Comparison of ENCODE assay signal across 17 mouse cellular contexts in genomic region chr1:184330516-184331350, GRCm38 (mm10).
DNase-seq lines count a peak whose midpoint lies in the region; ATAC-seq and TF ChIP-seq lines count a peak whose summit lies in the region.
"Had no signal": no experiment of that assay in that cellular context is flagged by ENCODE, and none has a peak within 500 bp of the region (broad histone marks: within the 10 kb centered on the region; RNA-seq: fewer than 3 reads in every experiment).

No protein-coding gene starts in this region.

- no peaks in the 10 kb centered on the region for H3K9me3 ChIP-seq in embryonic facial prominence, embryonic 14.5 days (ENCODE audit: control insufficient read depth, low read length)
- no peaks in the 10 kb centered on the region for H3K9me3 ChIP-seq in embryonic facial prominence, embryonic 10.5 days
- H3K9me3 ChIP-seq in liver, embryonic 11.5 days (ENCODE audit: control insufficient read depth, low read length), result no peaks in the 10 kb centered on the region
- no peaks in the 10 kb centered on the region for H3K9me3 ChIP-seq in kidney, embryonic 14.5 days (ENCODE audit: control insufficient read depth, low read length)
- H3K9me3 ChIP-seq: embryonic facial prominence, embryonic 13.5 days; hindbrain, embryonic 10.5 days had no signal

- no peak overlapping the region for H3K9ac ChIP-seq in embryonic facial prominence, embryonic 14.5 days (ENCODE audit: low read depth, low read length)
- H3K9ac ChIP-seq in liver, adult 2 months (ENCODE audit: low read depth, low read length), result no peak overlapping the region
- H3K9ac ChIP-seq in liver, embryonic 11.5 days (ENCODE audit: low read depth, low read length), result no peak overlapping the region
- no peak overlapping the region for H3K9ac ChIP-seq in kidney, embryonic 14.5 days (ENCODE audit: low read depth, low read length)
- H3K9ac ChIP-seq: embryonic facial prominence, embryonic 13.5 days; liver, embryonic 14.5 days had no signal

- no peaks in the 10 kb centered on the region for H3K79me2 ChIP-seq in liver, adult 2 months (ENCODE audit: control insufficient read depth, insufficient read depth, low read length)

- ATAC-seq in embryonic facial prominence, embryonic 14.5 days (ENCODE audit: low read depth), result no peak
- ATAC-seq in liver, embryonic 11.5 days (replicated peaks; ENCODE audit: low FRiP score), result no peak
- no peak for ATAC-seq in kidney, embryonic 14.5 days (ENCODE audit: low FRiP score, low TSS enrichment)

- no peak for TF ChIP-seq POLR2A in liver, adult 2 months (IDR thresholded peaks at IDR 0.05; ENCODE audit: extremely low read depth, insufficient read depth, low read length)

- no peak for TF ChIP-seq CTCF in liver, adult 2 months (IDR thresholded peaks at IDR 0.05; ENCODE audit: low read depth, low read length)

- 74% methylated on average over 11 of the region's 11 CpGs for WGBS in embryonic facial prominence, embryonic 14.5 days
- WGBS in embryonic facial prominence, embryonic 10.5 days, result 84% methylated on average over 11 of the region's 11 CpGs
- 68% methylated on average over 11 of the region's 11 CpGs for WGBS in liver, adult 2 months
- WGBS in liver, embryonic 11.5 days, result 68% methylated on average over 11 of the region's 11 CpGs
- WGBS in kidney, embryonic 14.5 days, result 89% methylated on average over 11 of the region's 11 CpGs

- no peak overlapping the region for H3K4me2 ChIP-seq in embryonic facial prominence, embryonic 14.5 days (ENCODE audit: low read depth, low read length)
- no peak overlapping the region for H3K4me2 ChIP-seq in liver, embryonic 11.5 days
- no peak overlapping the region for H3K4me2 ChIP-seq in kidney, embryonic 14.5 days (replicated peaks; ENCODE audit: low read depth, low read length)
- H3K4me2 ChIP-seq: embryonic facial prominence, embryonic 13.5 days had no signal

- H3K4me1 ChIP-seq in embryonic facial prominence, embryonic 14.5 days (ENCODE audit: control insufficient read depth, insufficient read depth, low read length), result 0 out of 2 replicates have a peak, but pooled peaks cover 8% of the 10 kb centered on the region
- H3K4me1 ChIP-seq in embryonic facial prominence, embryonic 10.5 days, result peaks cover 25% of the 10 kb centered on the region
- peaks cover 11% of the 10 kb centered on the region; the same call in 1 of the 2 replicates for H3K4me1 ChIP-seq in liver, adult 2 months (ENCODE audit: control insufficient read depth, insufficient read depth, low read length)
- H3K4me1 ChIP-seq in liver, embryonic 11.5 days (replicated peaks; ENCODE audit: control insufficient read depth, insufficient read depth, low read length), result no peaks in the 10 kb centered on the region
- no peaks in the 10 kb centered on the region for H3K4me1 ChIP-seq in kidney, embryonic 14.5 days (ENCODE audit: control insufficient read depth, insufficient read depth, low read length)
- H3K4me1 ChIP-seq: hindbrain, embryonic 10.5 days had no signal

- no peaks in the 10 kb centered on the region for H3K36me3 ChIP-seq in embryonic facial prominence, embryonic 14.5 days (ENCODE audit: control insufficient read depth, insufficient read depth, low read length)
- no peaks in the 10 kb centered on the region for H3K36me3 ChIP-seq in embryonic facial prominence, embryonic 10.5 days (replicated peaks)
- no peaks in the 10 kb centered on the region for H3K36me3 ChIP-seq in liver, adult 2 months (ENCODE audit: control insufficient read depth, insufficient read depth, low read length)
- H3K36me3 ChIP-seq in liver, embryonic 11.5 days (ENCODE audit: control insufficient read depth, insufficient read depth, low read length), result no peaks in the 10 kb centered on the region
- H3K36me3 ChIP-seq in kidney, embryonic 14.5 days (ENCODE audit: control insufficient read depth, insufficient read depth, low read length), result no peaks in the 10 kb centered on the region
- H3K36me3 ChIP-seq: embryonic facial prominence, embryonic 13.5 days; hindbrain, embryonic 10.5 days had no signal

- no peak overlapping the region for H3K4me3 ChIP-seq in embryonic facial prominence, embryonic 14.5 days (ENCODE audit: low read depth, low read length)
- no peak overlapping the region for H3K4me3 ChIP-seq in embryonic facial prominence, embryonic 10.5 days
- H3K4me3 ChIP-seq in liver, adult 2 months (ENCODE audit: insufficient read depth, low read depth, low read length), result no peak overlapping the region
- H3K4me3 ChIP-seq in liver, embryonic 11.5 days (ENCODE audit: low read depth, low read length), result no peak overlapping the region
- no peak overlapping the region for H3K4me3 ChIP-seq in kidney, embryonic 14.5 days (ENCODE audit: low read length)
- H3K4me3 ChIP-seq: embryonic facial prominence, embryonic 13.5 days; hindbrain, embryonic 10.5 days had no signal

- H3K27me3 ChIP-seq in embryonic facial prominence, embryonic 14.5 days (replicated peaks; ENCODE audit: control insufficient read depth, insufficient read depth, low read length), result no peaks in the 10 kb centered on the region
- H3K27me3 ChIP-seq in embryonic facial prominence, embryonic 10.5 days (replicated peaks; ENCODE audit: low read depth, poor library complexity, severe bottlenecking), result no peaks in the 10 kb centered on the region
- H3K27me3 ChIP-seq in liver, adult 2 months (ENCODE audit: control insufficient read depth, insufficient read depth, low read length), result peaks cover 2% of the 10 kb centered on the region; the same call in 1 of the 2 replicates
- H3K27me3 ChIP-seq in liver, embryonic 11.5 days (replicated peaks; ENCODE audit: control insufficient read depth, insufficient read depth, low read length), result no peaks in the 10 kb centered on the region
- H3K27me3 ChIP-seq in kidney, embryonic 14.5 days (ENCODE audit: control insufficient read depth, insufficient read depth, low read length), result no peaks in the 10 kb centered on the region
- H3K27me3 ChIP-seq: CH12.LX; embryonic facial prominence, embryonic 13.5 days had no signal

- no peak overlapping the region for H3K27ac ChIP-seq in embryonic facial prominence, embryonic 14.5 days (replicated peaks; ENCODE audit: low read depth, low read length)
- H3K27ac ChIP-seq in embryonic facial prominence, embryonic 10.5 days (replicated peaks), result no peak overlapping the region
- peak overlapping the region; percentile 44 for H3K27ac ChIP-seq in liver, adult 2 months (replicated peaks; ENCODE audit: insufficient read depth, low read depth, low read length)
- H3K27ac ChIP-seq in liver, embryonic 11.5 days (ENCODE audit: low read depth, low read length), result no peak overlapping the region
- H3K27ac ChIP-seq in kidney, embryonic 14.5 days (ENCODE audit: low read depth, low read length), result no peak overlapping the region
- H3K27ac ChIP-seq: embryonic facial prominence, embryonic 13.5 days; hindbrain, embryonic 10.5 days; liver, embryonic 14.5 days had no signal

- DNase-seq in embryonic facial prominence, embryonic 14.5 days (ENCODE audit: low spot score), result peak; percentile 2
- no peak for DNase-seq in embryonic facial prominence, embryonic 10.5 days (ENCODE audit: low spot score)
- DNase-seq in liver, adult 2 months (ENCODE audit: extremely low read depth, low read depth, low spot score), result peak; percentile 44
- no peak for DNase-seq in liver, embryonic 11.5 days (ENCODE audit: low spot score)
- peak; percentile 16 for DNase-seq in brain, embryonic 18.5 days (ENCODE audit: low read depth, low spot score)
- DNase-seq in lung, postnatal 10 days, result peak; percentile 44
- DNase-seq in spleen, postnatal 10 days (ENCODE audit: low spot score in 2 of 2), result no peak
- DNase-seq: adrenal gland, adult 8-10 months; cerebellum, adult 11-12 months; kidney, adult 9 months; kidney, postnatal 4 days; thymus, adult 2 months had no signal

Comparison
In these comparisons a context has a peak if more than half of its experiments do, and no peak if none do; other contexts are left out.
1. DNase-seq: peak in embryonic facial prominence, embryonic 14.5 days (single experiment), liver, adult 2 months (single experiment), brain, embryonic 18.5 days (single experiment) and lung, postnatal 10 days (single experiment); none in embryonic facial prominence, embryonic 10.5 days (single experiment), liver, embryonic 11.5 days (single experiment) and spleen, postnatal 10 days (0 of 2).